In genomic region chr3:54745799-54746198, GRCm38 (mm10) we compare ENCODE assay signal across 9 mouse cellular contexts. TPM values are rescaled to one million over a fixed set of nuclear protein-coding genes. Genes with fewer than 3 reads are reported as not detected.
A peak's percentile ranks its signal among the peaks of the same experiment; 100 is the strongest.
DNase-seq lines count a peak whose midpoint lies in the region; ATAC-seq and TF ChIP-seq lines count a peak whose summit lies in the region.
"Had no signal": no experiment of that assay in that cellular context is flagged by ENCODE, and none has a peak within 500 bp of the region (broad histone marks: within the 10 kb centered on the region; RNA-seq: fewer than 3 reads in every experiment).

No protein-coding gene starts in this region.

- no peak for TF ChIP-seq EP300 in CH12.LX (IDR thresholded peaks at IDR 0.05; ENCODE audit: low read length)
- TF ChIP-seq EP300 in stomach, postnatal 0 days (optimal IDR thresholded peaks at IDR 0.05) = no peak

- H3K4me3 ChIP-seq in CH12.LX (replicated peaks in 1 of 3; ENCODE audit: low read depth in 2 of 3, low read length in 2 of 3, poor library complexity in 1 of 3) = no peak overlapping the region
- H3K4me3 ChIP-seq in stomach, postnatal 0 days (ENCODE audit: low read depth, low read length) = no peak overlapping the region
- H3K4me3 ChIP-seq: erythroblast, embryonic 14.5 days; liver, embryonic 15.5 days had no signal

- H3K27ac ChIP-seq in CH12.LX (ENCODE audit: insufficient read depth, low read depth) = no peak overlapping the region
- no peak overlapping the region for H3K27ac ChIP-seq in stomach, postnatal 0 days (replicated peaks)
- H3K27ac ChIP-seq: liver, embryonic 15.5 days had no signal

- H3K4me1 ChIP-seq in CH12.LX (ENCODE audit: control insufficient read depth in 1 of 2, insufficient read depth in 2 of 2) = peaks cover 0 to 3% of the 10 kb centered on the region in 2 experiments; a peak in 1 of 4 replicates
- H3K4me1 ChIP-seq in stomach, postnatal 0 days (replicated peaks; ENCODE audit: control insufficient read depth, insufficient read depth) = no peaks in the 10 kb centered on the region
- H3K4me1 ChIP-seq: liver, embryonic 15.5 days had no signal

- no peak overlapping the region for H3K4me2 ChIP-seq in CH12.LX (ENCODE audit: insufficient read depth, low read depth, poor library complexity, severe bottlenecking)
- H3K4me2 ChIP-seq in stomach, postnatal 0 days (replicated peaks; ENCODE audit: low read depth) = no peak overlapping the region
- H3K4me2 ChIP-seq: liver, embryonic 15.5 days had no signal

- in situ Hi-C loops in CH12.LX (cut with MboI; ENCODE audit: low pct_ligation_motif_present, low pct_unique_long_range_greater_than_20kb, low sequenced_read_pairs) = no loop called here

- peak; percentile 21 for DNase-seq in kidney, adult 18-20 months
- no peak for DNase-seq in kidney, adult 11 months
- DNase-seq in B cell, adult 2 months = peak; percentile 28 to 37
- no peak for DNase-seq in CH12.LX (ENCODE audit: extremely low read depth)
- DNase-seq in stomach, postnatal 0 days (ENCODE audit: low spot score) = peak; percentile 53
- DNase-seq in spleen, postnatal 4 days (ENCODE audit: low spot score in 2 of 2) = no peak

- TF ChIP-seq POLR2A in CH12.LX (IDR thresholded peaks at IDR 0.05; ENCODE audit: low read depth, low read length) = no peak

- WGBS in stomach, postnatal 0 days = 54% methylated on average over 5 of the region's 5 CpGs

- no peaks in the 10 kb centered on the region for H3K79me2 ChIP-seq in CH12.LX (replicated peaks; ENCODE audit: control insufficient read depth, extremely low read depth, insufficient read depth, poor library complexity, severe bottlenecking)

- peak; percentile 56; the same call in 1 of the 2 replicates for ATAC-seq in erythroid progenitor cell, adult 5-6 weeks (replicated peaks; ENCODE audit: low FRiP score, poor library complexity, severe bottlenecking)
- peak; percentile 53; the same call in 1 of the 2 replicates for ATAC-seq in stomach, postnatal 0 days (ENCODE audit: low FRiP score, low TSS enrichment)

- no peak; the same call in 1 of the 2 replicates for TF ChIP-seq RAD21 in CH12.LX (IDR thresholded peaks at IDR 0.05; ENCODE audit: low read depth, low read length)

- dilution Hi-C loops in CH12.LX (cut with MboI; ENCODE audit: extremely low pct_ligation_motif_present, extremely low pct_unique_long_range_greater_than_20kb, low sequenced_read_pairs) = no loop called here

- peaks cover 81 to 98% of the 10 kb centered on the region in 2 experiments for H3K36me3 ChIP-seq in CH12.LX (replicated peaks in 1 of 2; ENCODE audit: control insufficient read depth in 1 of 2, insufficient read depth in 1 of 2, low read length in 1 of 2)
- H3K36me3 ChIP-seq in stomach, postnatal 0 days (ENCODE audit: control insufficient read depth, insufficient read depth, low read length) = peaks cover 52% of the 10 kb centered on the region

- H3K9ac ChIP-seq in CH12.LX (ENCODE audit: insufficient read depth, low read depth) = no peak overlapping the region
- H3K9ac ChIP-seq in stomach, postnatal 0 days (ENCODE audit: low read length) = no peak overlapping the region
- H3K9ac ChIP-seq: liver, embryonic 15.5 days had no signal

- H3K9me3 ChIP-seq in CH12.LX (replicated peaks; ENCODE audit: low read length) = peaks cover 6% of the 10 kb centered on the region
- H3K9me3 ChIP-seq in stomach, postnatal 0 days (ENCODE audit: control insufficient read depth, low read length) = no peaks in the 10 kb centered on the region
- H3K9me3 ChIP-seq: liver, embryonic 15.5 days had no signal

- peak; percentile 35 to 61 for TF ChIP-seq CTCF in CH12.LX (conservative IDR thresholded peaks at IDR 0.05 in 1 of 2, IDR thresholded peaks at IDR 0.05 in 1 of 2; ENCODE audit: low read depth in 2 of 2, low read length in 2 of 2)
- peak; percentile 73 for TF ChIP-seq CTCF in stomach, postnatal 0 days (IDR thresholded peaks at IDR 0.05; ENCODE audit: low read depth)

- no peaks in the 10 kb centered on the region for H3K27me3 ChIP-seq in CH12.LX (replicated peaks)
- no peaks in the 10 kb centered on the region for H3K27me3 ChIP-seq in stomach, postnatal 0 days (ENCODE audit: control insufficient read depth, insufficient read depth, low read length)
- H3K27me3 ChIP-seq: liver, embryonic 15.5 days had no signal

TF ChIP-seq in CH12.LX, 34 proteins besides CTCF, POLR2A, EP300 and RAD21:
- 0 out of 2 replicates have a peak, but pooled peaks have one; percentile 26 for TF ChIP-seq MYC (IDR thresholded peaks at IDR 0.05; ENCODE audit: low read depth, low read length)
- no peak for TF ChIP-seq TBP (conservative IDR thresholded peaks at IDR 0.05; ENCODE audit: low read depth, low read length)

RNA-seq across cellular contexts. Expression of gene Smad9, which starts 9.6 kb away (rescaled TPM):
- 0.08 and 0.13 TPM in 2 replicates for total RNA-seq in CH12.LX (2012; rRNA removed)
- 0.20 and 0.22 TPM in 2 replicates for total RNA-seq in CH12.LX (2014; rRNA removed)
- polyA plus RNA-seq in CH12.LX (2012; ENCODE audit: insufficient read length, low read depth) = 0.23 TPM in 2 replicates
- total RNA-seq in erythroid progenitor cell, adult 5-6 weeks (2015; ENCODE audit: low replicate concordance) = not detected in 2 replicates
- total RNA-seq in erythroid progenitor cell, adult 5-6 weeks (2017; ENCODE audit: low replicate concordance) = not detected in 2 replicates
- polyA plus RNA-seq in stomach, postnatal 0 days (2015; fragmentation: Nextera tagmentation; extraction: Ambion mirVana) = 0.56 and 0.87 TPM in 2 replicates
- polyA plus RNA-seq: erythroblast, embryonic 14.5 days had no signal

RNA-seq across cellular contexts. Expression of gene Alg5, which starts 10.5 kb away (rescaled TPM):
- total RNA-seq in CH12.LX (2012; rRNA removed) (48.0 and 48.1 TPM in 2 replicates), CH12.LX (2014; rRNA removed) (31.5 and 33.9 TPM in 2 replicates)
- 52.0 and 63.7 TPM in 2 replicates for polyA plus RNA-seq in CH12.LX (2012; ENCODE audit: insufficient read length, low read depth)
- total RNA-seq in erythroid progenitor cell, adult 5-6 weeks (2015; ENCODE audit: low replicate concordance) = 10.5 and 30.6 TPM in 2 replicates
- 1.9 and 6.5 TPM in 2 replicates for total RNA-seq in erythroid progenitor cell, adult 5-6 weeks (2017; ENCODE audit: low replicate concordance)
- 81.3 and 84.7 TPM in 2 replicates for polyA plus RNA-seq in stomach, postnatal 0 days (2015; fragmentation: Nextera tagmentation; extraction: Ambion mirVana)
- polyA plus RNA-seq: erythroblast, embryonic 14.5 days had no signal

RNA-seq across cellular contexts. Expression of gene Exosc8, which starts 10.6 kb away (rescaled TPM):
- 124 and 153 TPM in 2 replicates for total RNA-seq in CH12.LX (2012; rRNA removed)
- total RNA-seq in CH12.LX (2014; rRNA removed) = 102 and 107 TPM in 2 replicates
- polyA plus RNA-seq in CH12.LX (2012; ENCODE audit: insufficient read length, low read depth) = 230 and 238 TPM in 2 replicates
- 91.4 and 111 TPM in 2 replicates for total RNA-seq in erythroid progenitor cell, adult 5-6 weeks (2015; ENCODE audit: low replicate concordance)
- total RNA-seq in erythroid progenitor cell, adult 5-6 weeks (2017; ENCODE audit: low replicate concordance) = 75.7 and 94.0 TPM in 2 replicates
- polyA plus RNA-seq in stomach, postnatal 0 days (2015; fragmentation: Nextera tagmentation; extraction: Ambion mirVana) = 37.1 and 41.3 TPM in 2 replicates

RNA-seq across cellular contexts. Expression of gene Gm21958, which starts 31.6 kb away (rescaled TPM):
- total RNA-seq in CH12.LX (2012; rRNA removed) (not detected in 2 replicates), CH12.LX (2014; rRNA removed) (not detected in 2 replicates)
- polyA plus RNA-seq in CH12.LX (2012; ENCODE audit: insufficient read length, low read depth) = 0.61 TPM in 1 of 2 replicates, not detected in the other
- not detected in 2 replicates for total RNA-seq in erythroid progenitor cell, adult 5-6 weeks (2015; ENCODE audit: low replicate concordance)
- not detected in 2 replicates for total RNA-seq in erythroid progenitor cell, adult 5-6 weeks (2017; ENCODE audit: low replicate concordance)
- 0.48 TPM in 1 of 2 replicates, not detected in the other for polyA plus RNA-seq in stomach, postnatal 0 days (2015; fragmentation: Nextera tagmentation; extraction: Ambion mirVana)
- polyA plus RNA-seq: erythroblast, embryonic 14.5 days had no signal

RNA-seq across cellular contexts. Expression of gene Supt20, which starts 53.2 kb away (rescaled TPM):
- total RNA-seq in CH12.LX (2012; rRNA removed) (34.1 and 36.6 TPM in 2 replicates), CH12.LX (2014; rRNA removed) (38.6 and 45.3 TPM in 2 replicates)
- 66.3 and 69.5 TPM in 2 replicates for polyA plus RNA-seq in CH12.LX (2012; ENCODE audit: insufficient read length, low read depth)
- 82.2 and 85.1 TPM in 2 replicates for total RNA-seq in erythroid progenitor cell, adult 5-6 weeks (2015; ENCODE audit: low replicate concordance)
- total RNA-seq in erythroid progenitor cell, adult 5-6 weeks (2017; ENCODE audit: low replicate concordance) = 54.3 and 68.4 TPM in 2 replicates
- 36.0 and 40.8 TPM in 2 replicates for polyA plus RNA-seq in stomach, postnatal 0 days (2015; fragmentation: Nextera tagmentation; extraction: Ambion mirVana)

Comparison
In these comparisons a context has a peak if more than half of its experiments do, and no peak if none do; other contexts are left out.
1. DNase-seq: peak in kidney, adult 18-20 months (single experiment), B cell, adult 2 months (2 of 2) and stomach, postnatal 0 days (single experiment); none in kidney, adult 11 months (single experiment), CH12.LX (single experiment) and spleen, postnatal 4 days (0 of 2).